Mouse (Mus musculus): ENCODE data around the gene Tmem198b.
"Not testable (repeated sequence)": the region's sequence is repeated elsewhere in the genome, so short reads cannot be mapped to it uniquely, and the experiment has no call there.

Gene Tmem198b

GRCm38 (mm10) chr10:128804271-128805091 is at the start of gene Tmem198b:
TSS of gene Tmem198b (minus strand) at chr10:128804370.
- peak; percentile 46 for DNase-seq (ENCODE audit: low spot score)

- no peak for DNase-seq (ENCODE audit: low spot score)
These were observed 46.2 kb upstream of the Tmem198b start for GRCm38 (mm10) chr10:128850339-128850738.

GRCm38 (mm10) chr10:128848426-128848825 is 44.3 kb upstream of the Tmem198b start:
- no peak for DNase-seq (ENCODE audit: low spot score)

GRCm38 (mm10) chr10:128846664-128847063 is 42.5 kb upstream of the Tmem198b start:
- DNase-seq (ENCODE audit: low spot score), result no peak

GRCm38 (mm10) chr10:128845516-128845915 is 41.3 kb upstream of the Tmem198b start:
- no peak for DNase-seq (ENCODE audit: low spot score)

GRCm38 (mm10) chr10:128843260-128843659 is 39.1 kb upstream of the Tmem198b start:
- DNase-seq (ENCODE audit: low spot score), result no peak

- no peak for DNase-seq (ENCODE audit: low spot score)
These were observed 36.4 kb upstream of the Tmem198b start for GRCm38 (mm10) chr10:128840612-128841011.

- no peak for DNase-seq (ENCODE audit: low spot score)
These were observed 35.3 kb upstream of the Tmem198b start for GRCm38 (mm10) chr10:128839434-128839833.

- no peak for DNase-seq (ENCODE audit: low spot score)
These were observed 33.2 kb upstream of the Tmem198b start for GRCm38 (mm10) chr10:128837400-128837799.

- no peak for DNase-seq (ENCODE audit: low spot score)
These were observed 19.7 kb upstream of the Tmem198b start for GRCm38 (mm10) chr10:128823821-128824220.

GRCm38 (mm10) chr10:128823087-128823486 is 18.9 kb upstream of the Tmem198b start:
- not testable (repeated sequence) for DNase-seq (ENCODE audit: low spot score)

- no peak for DNase-seq (ENCODE audit: low spot score)
These were observed 18.0 kb upstream of the Tmem198b start for GRCm38 (mm10) chr10:128822135-128822534.

GRCm38 (mm10) chr10:128821358-128822056 is 17.3 kb upstream of the Tmem198b start, which contains the start of gene Ormdl2:
TSS of gene Ormdl2 (minus strand) at chr10:128821645.
- peak; percentile 99 for DNase-seq (ENCODE audit: low spot score)

GRCm38 (mm10) chr10:128820217-128820616 is 16.0 kb upstream of the Tmem198b start:
- DNase-seq (ENCODE audit: low spot score), result no peak

- no peak for DNase-seq (ENCODE audit: low spot score)
These were observed 12.9 kb upstream of the Tmem198b start, which contains the start of gene Sarnp for GRCm38 (mm10) chr10:128817033-128817432. TSS of gene Sarnp (plus strand) at chr10:128817333.

GRCm38 (mm10) chr10:128807018-128807417 is 2.8 kb upstream of the Tmem198b start:
- DNase-seq (ENCODE audit: low spot score), result no peak

- no peak for DNase-seq (ENCODE audit: low spot score)
These were observed 1.9 kb upstream of the Tmem198b start for GRCm38 (mm10) chr10:128806086-128806485.

GRCm38 (mm10) chr10:128805092-128806000 is 1.2 kb upstream of the Tmem198b start:
- peak; percentile 97 for DNase-seq (ENCODE audit: low spot score)

- DNase-seq (ENCODE audit: low spot score), result peak; percentile 70
These were observed 349 bp downstream of the Tmem198b start, which contains the start of gene Dnajc14 for GRCm38 (mm10) chr10:128803771-128804270. TSS of gene Dnajc14 (plus strand) at chr10:128804062.

GRCm38 (mm10) chr10:128803361-128803760 is 809 bp downstream of the Tmem198b start:
- no peak for DNase-seq (ENCODE audit: low spot score)

GRCm38 (mm10) chr10:128802956-128803355 is 1.2 kb downstream of the Tmem198b start:
- DNase-seq (ENCODE audit: low spot score), result no peak
